Mouse (Mus musculus) kidney, adult 2 months (tissue): ENCODE data around the gene Plekhb1. TPM values are rescaled to one million over a fixed set of nuclear protein-coding genes. Genes with fewer than 3 reads are reported as not detected.
A peak's percentile ranks its signal among the peaks of the same experiment; 100 is the strongest.

Source experiments
- DNase-seq: peaks from one replicate; pipeline ENCODE4 v3.0.0; 2021
- H3K27ac ChIP-seq: fragments of 200-500 bp; 2 replicates; pipeline ENCODE4 v1.5.1; 2012; ENCODE audit warnings: low read depth, low read length, control low read depth, inconsistent platforms; ENCODE audit not compliant: insufficient read depth
- H3K27me3 ChIP-seq: fragments of 200-500 bp; replicated peaks from 2 replicates; pipeline ENCODE4 v1.6.1; 2012; ENCODE audit warnings: mild to moderate bottlenecking, moderate library complexity, low read length, inconsistent platforms; ENCODE audit not compliant: control insufficient read depth, insufficient read depth
- H3K36me3 ChIP-seq: fragments of 200-500 bp; 2 replicates; pipeline ENCODE4 v1.6.1; 2012; ENCODE audit warnings: mild to moderate bottlenecking, moderate library complexity, low read length, inconsistent platforms; ENCODE audit not compliant: control insufficient read depth, insufficient read depth
- H3K4me1 ChIP-seq: fragments of 200-500 bp; 2 replicates; pipeline ENCODE4 v1.6.1; 2011; ENCODE audit warnings: low read length; ENCODE audit not compliant: control insufficient read depth, insufficient read depth
- H3K4me3 ChIP-seq: fragments of 200-500 bp; 2 replicates; pipeline ENCODE4 v1.5.1; 2011; ENCODE audit warnings: mild to moderate bottlenecking, low read depth, low read length, control low read depth; ENCODE audit not compliant: insufficient read depth
- CTCF ChIP-seq: fragments of 200-500 bp; conservative IDR thresholded peaks from 2 replicates; pipeline ENCODE4 v1.5.1; 2011; ENCODE audit warnings: low read depth, mild to moderate bottlenecking, control low read depth, low read length, moderate library complexity, mixed read lengths; ENCODE audit not compliant: insufficient read depth, insufficient read length
- POLR2A ChIP-seq: fragments of 200-500 bp; IDR thresholded peaks from one replicate; pipeline ENCODE4 v1.6.1; 2011; ENCODE audit warnings: low read depth, low read length, control low read depth
- WGBS: fragments of 180-500 bp; shearing (Covaris S2); methylation state at CpG from one replicate; pipeline ENCODE4 v1.1.7; 2018; 5-methylcytosine and 5-hydroxymethylcytosine counted together
- polyA plus RNA-seq: library from polyadenylated mRNA; depleted of rRNA; stranded (reverse); fragments of >200 nt; gene quantifications from 2 replicates; pipeline ENCODE4 v1.2.3, GENCODE M21; 2012

Gene Plekhb1
- polyA plus RNA-seq, 1 experiment = 37.3 TPM

GRCm38 (mm10) chr7:100678052-100678451, 15.8 kb upstream of the Plekhb1 start:
- H3K27ac ChIP-seq = no peak overlapping the region
- no peaks in the 10 kb centered on the region for H3K4me1 ChIP-seq
- no peak for TF ChIP-seq POLR2A
- TF ChIP-seq CTCF = no peak
- H3K36me3 ChIP-seq = no peaks in the 10 kb centered on the region
- H3K27me3 ChIP-seq = no peaks in the 10 kb centered on the region
- 81% methylated on average over 5 of the region's 5 CpGs for WGBS
- no peak for DNase-seq
- no peak overlapping the region for H3K4me3 ChIP-seq

GRCm38 (mm10) chr7:100674941-100675340, 12.7 kb upstream of the Plekhb1 start:
- Histone ChIP-seq H3K27ac (no peak overlapping the region), H3K4me3 (no peak overlapping the region), H3K36me3 (no peaks in the 10 kb centered on the region), H3K27me3 (no peaks in the 10 kb centered on the region), H3K4me1 (no peaks in the 10 kb centered on the region)
- no peak for DNase-seq
- 97% methylated on average over 2 of the region's 2 CpGs for WGBS
- TF ChIP-seq CTCF = no peak
- no peak for TF ChIP-seq POLR2A

DNA sequence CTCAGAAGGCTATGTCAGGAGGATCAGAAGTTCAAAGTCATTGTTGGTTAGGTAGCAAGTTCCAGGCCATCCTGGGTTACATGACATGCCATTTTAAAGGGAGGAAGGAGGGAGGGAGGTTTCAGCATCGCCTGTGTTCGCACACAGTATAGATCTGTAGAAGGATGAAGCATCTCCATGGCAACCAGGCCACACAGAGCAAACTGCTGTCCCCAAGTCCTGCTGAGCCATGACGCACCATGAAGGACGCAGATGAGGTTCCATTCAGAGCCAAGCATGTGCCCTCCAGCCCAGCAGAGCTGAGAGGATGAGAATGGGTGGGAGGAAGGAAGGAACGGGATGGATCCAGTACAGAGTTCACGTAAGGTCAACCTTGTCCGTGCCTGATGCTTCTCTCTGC, 11.2 kb upstream of the Plekhb1 start:
- TF ChIP-seq POLR2A = no peak
- TF ChIP-seq CTCF = no peak
- Histone ChIP-seq H3K4me1 (no peaks in the 10 kb centered on the region), H3K27me3 (no peaks in the 10 kb centered on the region), H3K36me3 (no peaks in the 10 kb centered on the region), H3K4me3 (no peak overlapping the region), H3K27ac (no peak overlapping the region)
- DNase-seq = no peak
- 59% methylated on average over 7 of the region's 7 CpGs for WGBS

DNA sequence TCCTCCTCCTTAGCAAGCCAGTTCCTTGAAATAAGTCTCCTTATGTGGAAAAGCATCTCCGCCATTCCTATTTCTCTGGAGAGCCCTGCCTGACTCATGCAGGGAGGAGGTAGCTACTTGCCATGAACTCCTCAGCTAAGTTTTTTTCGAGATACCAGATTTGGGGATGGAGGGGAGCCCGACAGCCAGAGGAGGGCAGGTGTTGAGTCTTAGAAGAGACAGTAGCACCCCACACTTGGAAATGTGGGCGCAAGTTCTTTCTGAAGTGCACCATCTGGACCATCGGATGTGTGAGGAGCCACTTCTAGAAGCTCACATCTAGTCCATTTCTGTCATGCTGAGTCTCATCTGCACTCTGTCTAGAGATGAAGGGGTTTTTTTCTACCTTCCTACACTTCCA, 8.4 kb upstream of the Plekhb1 start:
- no peak for DNase-seq
- H3K36me3 ChIP-seq = no peaks in the 10 kb centered on the region
- TF ChIP-seq CTCF = no peak
- TF ChIP-seq POLR2A = no peak
- no peaks in the 10 kb centered on the region for H3K27me3 ChIP-seq
- no peak overlapping the region for H3K4me3 ChIP-seq
- WGBS = 91% methylated on average over 5 of the region's 5 CpGs
- no peak overlapping the region for H3K27ac ChIP-seq
- no peaks in the 10 kb centered on the region for H3K4me1 ChIP-seq

- no peak overlapping the region for H3K4me3 ChIP-seq
These were observed 1.6 kb upstream of the Plekhb1 start for GRCm38 (mm10) chr7:100663729-100664304.

GRCm38 (mm10) chr7:100663190-100663589, 976 bp upstream of the Plekhb1 start:
- no peaks in the 10 kb centered on the region for H3K27me3 ChIP-seq
- TF ChIP-seq CTCF (peak; percentile 100), POLR2A (no peak)
- H3K36me3 ChIP-seq = no peaks in the 10 kb centered on the region
- H3K4me3 ChIP-seq = no peak overlapping the region
- no peak overlapping the region for H3K27ac ChIP-seq
- peak; percentile 96 for DNase-seq
- no peaks in the 10 kb centered on the region for H3K4me1 ChIP-seq
- under 1% methylated on average over 13 of the region's 13 CpGs for WGBS

More at GRCm38 (mm10) chr7:100663729-100664304, 1.6 kb upstream of the Plekhb1 start:
- Histone ChIP-seq H3K27me3 (no peaks in the 10 kb centered on the region), H3K27ac (no peak overlapping the region), H3K36me3 (no peaks in the 10 kb centered on the region), H3K4me1 (no peaks in the 10 kb centered on the region)
- DNase-seq = no peak
- 42% methylated on average over 11 of the region's 11 CpGs for WGBS
- no peak for TF ChIP-seq CTCF
- no peak for TF ChIP-seq POLR2A

- H3K36me3 ChIP-seq = no peaks in the 10 kb centered on the region
- TF ChIP-seq POLR2A = no peak
- no peak for TF ChIP-seq CTCF
- H3K4me1 ChIP-seq = no peaks in the 10 kb centered on the region
- H3K27me3 ChIP-seq = no peaks in the 10 kb centered on the region
- no peak overlapping the region for H3K4me3 ChIP-seq
- WGBS = 78% methylated on average over 7 of the region's 7 CpGs
- H3K27ac ChIP-seq = no peak overlapping the region
- DNase-seq = no peak
These were observed 950 bp downstream of the Plekhb1 start for GRCm38 (mm10) chr7:100661264-100661663.
